Mouse (Mus musculus): ENCODE data around the gene Anks1. TPM values are rescaled to one million over a fixed set of nuclear protein-coding genes. Genes with fewer than 3 reads are reported as not detected.

Anks1 gene
- polyA plus RNA-seq, 1 experiment from 2014 or later, result 11.5 TPM

- no peak for ATAC-seq (ENCODE audit: insufficient number of reproducible peaks, low FRiP score)
- WGBS, result 57% methylated on average over 3 of the region's 3 CpGs
- Histone ChIP-seq H3K27ac (ENCODE audit: poor library complexity, severe bottlenecking) (no peak overlapping the region), H3K4me3 (no peak overlapping the region), H3K4me2 (0 out of 2 replicates have a peak overlapping the region, but pooled peaks have one; percentile 11), H3K9ac (no peak overlapping the region), H3K9me3 (replicated peaks) (0 out of 2 replicates have a peak, but pooled peaks cover 3% of the 10 kb centered on the region), H3K27me3 (replicated peaks) (no peaks in the 10 kb centered on the region; the same call in 1 of the 2 replicates), H3K36me3 (no peaks in the 10 kb centered on the region), H3K4me1 (replicated peaks) (0 out of 2 replicates have a peak, but pooled peaks cover 9% of the 10 kb centered on the region)
Observed at GRCm38 (mm10) chr17:28099086-28099485, 190.0 kb downstream of the Anks1 start.

- H3K4me3 ChIP-seq, result no peak overlapping the region
- no peak overlapping the region for H3K9ac ChIP-seq
- H3K9me3 ChIP-seq (replicated peaks), result 0 out of 2 replicates have a peak, but pooled peaks cover 3% of the 10 kb centered on the region
- 0 out of 2 replicates have a peak, but pooled peaks cover 9% of the 10 kb centered on the region for H3K4me1 ChIP-seq (replicated peaks)
- no peak for ATAC-seq (ENCODE audit: insufficient number of reproducible peaks, low FRiP score)
- 82% methylated on average over 1 of the region's 1 CpGs for WGBS
- no peaks in the 10 kb centered on the region for H3K36me3 ChIP-seq
- no peak overlapping the region for H3K27ac ChIP-seq (ENCODE audit: poor library complexity, severe bottlenecking)
- no peaks in the 10 kb centered on the region; the same call in 1 of the 2 replicates for H3K27me3 ChIP-seq (replicated peaks)
- H3K4me2 ChIP-seq, result no peak overlapping the region
Observed at GRCm38 (mm10) chr17:28100669-28101068, 191.6 kb downstream of the Anks1 start.

- Histone ChIP-seq H3K27me3 (replicated peaks) (no peaks in the 10 kb centered on the region; the same call in 1 of the 2 replicates), H3K9ac (no peak overlapping the region), H3K4me1 (replicated peaks) (0 out of 2 replicates have a peak, but pooled peaks cover 9% of the 10 kb centered on the region), H3K36me3 (no peaks in the 10 kb centered on the region), H3K4me3 (no peak overlapping the region), H3K27ac (ENCODE audit: poor library complexity, severe bottlenecking) (no peak overlapping the region), H3K9me3 (replicated peaks) (0 out of 2 replicates have a peak, but pooled peaks cover 3% of the 10 kb centered on the region), H3K4me2 (no peak overlapping the region)
- ATAC-seq (ENCODE audit: insufficient number of reproducible peaks, low FRiP score), result no peak
- WGBS, result 73% methylated on average over 12 of the region's 12 CpGs
Observed at GRCm38 (mm10) chr17:28101284-28101887, 192.3 kb downstream of the Anks1 start.

GRCm38 (mm10) chr17:28101902-28102319 lies 192.8 kb downstream of the Anks1 start:
- H3K9ac ChIP-seq, result no peak overlapping the region
- 0 out of 2 replicates have a peak, but pooled peaks cover 7% of the 10 kb centered on the region for H3K4me1 ChIP-seq (replicated peaks)
- no peak overlapping the region for H3K27ac ChIP-seq (ENCODE audit: poor library complexity, severe bottlenecking)
- H3K9me3 ChIP-seq (replicated peaks), result 0 out of 2 replicates have a peak, but pooled peaks cover 3% of the 10 kb centered on the region
- H3K36me3 ChIP-seq, result no peaks in the 10 kb centered on the region
- no peak for ATAC-seq (ENCODE audit: insufficient number of reproducible peaks, low FRiP score)
- no peak overlapping the region for H3K4me2 ChIP-seq
- H3K4me3 ChIP-seq, result no peak overlapping the region
- H3K27me3 ChIP-seq (replicated peaks), result no peaks in the 10 kb centered on the region; the same call in 1 of the 2 replicates
- 46% methylated on average over 10 of the region's 10 CpGs for WGBS

- no peak overlapping the region for H3K27ac ChIP-seq (ENCODE audit: poor library complexity, severe bottlenecking)
- 0 out of 2 replicates have a peak, but pooled peaks cover 3% of the 10 kb centered on the region for H3K9me3 ChIP-seq (replicated peaks)
- H3K4me3 ChIP-seq, result no peak overlapping the region
- no peak overlapping the region for H3K4me2 ChIP-seq
- H3K9ac ChIP-seq, result no peak overlapping the region
- ATAC-seq (ENCODE audit: insufficient number of reproducible peaks, low FRiP score), result no peak
- 70% methylated on average over 6 of the region's 6 CpGs for WGBS
- peaks cover 4% of the 10 kb centered on the region; the same call in 1 of the 2 replicates for H3K4me1 ChIP-seq (replicated peaks)
- no peaks in the 10 kb centered on the region for H3K27me3 ChIP-seq (replicated peaks)
- no peaks in the 10 kb centered on the region for H3K36me3 ChIP-seq
Observed at GRCm38 (mm10) chr17:28104416-28104815, 195.3 kb downstream of the Anks1 start.

GRCm38 (mm10) chr17:28106352-28106751 lies 197.2 kb downstream of the Anks1 start:
- H3K27me3 ChIP-seq (replicated peaks), result no peaks in the 10 kb centered on the region
- H3K9ac ChIP-seq, result no peak overlapping the region
- peaks cover 4% of the 10 kb centered on the region; the same call in 1 of the 2 replicates for H3K4me1 ChIP-seq (replicated peaks)
- no peak overlapping the region for H3K4me2 ChIP-seq
- no peak overlapping the region for H3K27ac ChIP-seq (ENCODE audit: poor library complexity, severe bottlenecking)
- no peaks in the 10 kb centered on the region for H3K9me3 ChIP-seq (replicated peaks)
- WGBS, result 73% methylated on average over 6 of the region's 6 CpGs
- no peak overlapping the region for H3K4me3 ChIP-seq
- no peaks in the 10 kb centered on the region for H3K36me3 ChIP-seq
- no peak for ATAC-seq (ENCODE audit: insufficient number of reproducible peaks, low FRiP score)

GRCm38 (mm10) chr17:28107275-28107674 lies 198.2 kb downstream of the Anks1 start:
- Histone ChIP-seq H3K27me3 (replicated peaks) (no peaks in the 10 kb centered on the region), H3K4me2 (no peak overlapping the region), H3K27ac (ENCODE audit: poor library complexity, severe bottlenecking) (no peak overlapping the region), H3K9ac (no peak overlapping the region), H3K4me3 (no peak overlapping the region), H3K9me3 (replicated peaks) (no peaks in the 10 kb centered on the region), H3K36me3 (no peaks in the 10 kb centered on the region), H3K4me1 (replicated peaks) (peaks cover 4% of the 10 kb centered on the region; the same call in 1 of the 2 replicates)
- ATAC-seq (ENCODE audit: insufficient number of reproducible peaks, low FRiP score), result no peak
- WGBS, result 17% methylated on average over 14 of the region's 14 CpGs

GRCm38 (mm10) chr17:28112266-28112665 lies 203.2 kb downstream of the Anks1 start:
- no peak overlapping the region for H3K4me2 ChIP-seq
- WGBS, result 81% methylated on average over 8 of the region's 8 CpGs

More at GRCm38 (mm10) chr17:28112266-28112665, 203.2 kb downstream of the Anks1 start:
- H3K4me1 ChIP-seq (replicated peaks), result peaks cover 5% of the 10 kb centered on the region; the same call in 1 of the 2 replicates
- no peak overlapping the region for H3K9ac ChIP-seq
- no peak overlapping the region for H3K4me3 ChIP-seq
- H3K27me3 ChIP-seq (replicated peaks), result no peaks in the 10 kb centered on the region
- H3K36me3 ChIP-seq, result no peaks in the 10 kb centered on the region
- H3K9me3 ChIP-seq (replicated peaks), result no peaks in the 10 kb centered on the region
- H3K27ac ChIP-seq (ENCODE audit: poor library complexity, severe bottlenecking), result no peak overlapping the region
- no peak for ATAC-seq (ENCODE audit: insufficient number of reproducible peaks, low FRiP score)

Other genes starting within 250 kb of the Anks1 start
- gene Spdef, start 180.4 kb upstream of the Anks1 start, polyA plus RNA-seq (2016; fragmentation: Nextera tagmentation; extraction: Ambion mirVana), result 0.18 TPM in 1 of 2 replicates, not detected in the other
- 14.8 and 15.1 TPM in 2 replicates for gene D17Wsu92e, start 88.7 kb upstream of the Anks1 start, polyA plus RNA-seq (2016; fragmentation: Nextera tagmentation; extraction: Ambion mirVana)
- gene Snrpc, start 71.2 kb upstream of the Anks1 start, polyA plus RNA-seq (2016; fragmentation: Nextera tagmentation; extraction: Ambion mirVana), result 221 and 222 TPM in 2 replicates
- 6.4 and 7.2 TPM in 2 replicates for gene Uhrf1bp1, start 52.9 kb upstream of the Anks1 start, polyA plus RNA-seq (2016; fragmentation: Nextera tagmentation; extraction: Ambion mirVana)
- gene Taf11, start 538 bp downstream of the Anks1 start, polyA plus RNA-seq (2016; fragmentation: Nextera tagmentation; extraction: Ambion mirVana), result 48.6 and 56.2 TPM in 2 replicates
- gene Tcp11, start 171.3 kb downstream of the Anks1 start, polyA plus RNA-seq (2016; fragmentation: Nextera tagmentation; extraction: Ambion mirVana), result 0.23 and 1.1 TPM in 2 replicates
- gene Scube3, start 232.8 kb downstream of the Anks1 start, polyA plus RNA-seq (2016; fragmentation: Nextera tagmentation; extraction: Ambion mirVana), result 1.1 and 1.2 TPM in 2 replicates

Data from heart, embryonic 12.5 days (tissue).